Mouse (Mus musculus) granulocyte monocyte progenitor cell, adult 5-6 weeks (primary cell): Measurements from ENCODE around the gene Tpm3. TPM values are rescaled to one million over a fixed set of nuclear protein-coding genes. Genes with fewer than 3 reads are reported as not detected.

ENCODE experiments used
- ATAC-seq: replicated peaks from 2 replicates; pipeline ENCODE4 v1.8.0; 2016; ENCODE audit warnings: mild to moderate bottlenecking, moderate TSS enrichment, inconsistent platforms; ENCODE audit not compliant: poor library complexity, severe bottlenecking
- total RNA-seq, 2 experiments: library from RNA; stranded (forward) in 1 of 2; stranded (reverse) in 1 of 2; fragments of 200-712, 200-1000 nt in 1 of 2; fragments of >200 nt in 1 of 2; fragmentation: Nextera tagmentation in 1 of 2; gene quantifications; 2 replicates each; pipeline ENCODE4 v1.2.3; 2014 to 2017

The Tpm3 gene
- 529 and 543 TPM in 2 replicates for total RNA-seq (2014; fragmentation: Nextera tagmentation)
- total RNA-seq (2017): 806 and 846 TPM in 2 replicates

- peak; percentile 70 for ATAC-seq
These were observed at the start of gene Tpm3 for GRCm38 (mm10) chr3:90072294-90072693. Tpm3 (plus strand) TSS chr3:90072649.

- ATAC-seq: no peak
These were observed 37.8 kb upstream of the Tpm3 start for GRCm38 (mm10) chr3:90034653-90035052.

GRCm38 (mm10) chr3:90036263-90036662 is 36.2 kb upstream of the Tpm3 start:
- no peak for ATAC-seq

- no peak for ATAC-seq
These were observed 22.8 kb upstream of the Tpm3 start for GRCm38 (mm10) chr3:90049691-90050090.

- peak; percentile 72 for ATAC-seq
These were observed 20.8 kb upstream of the Tpm3 start, which contains the start of gene 4933434E20Rik for GRCm38 (mm10) chr3:90051441-90052350. 4933434E20Rik (plus strand) TSS chr3:90051636.

- peak; percentile 87 for ATAC-seq
These were observed 19.9 kb upstream of the Tpm3 start, which contains the start of gene Ubap2l for GRCm38 (mm10) chr3:90052351-90053241. Ubap2l (minus strand) TSS chr3:90052628.

- no peak for ATAC-seq
These were observed 10.9 kb upstream of the Tpm3 start for GRCm38 (mm10) chr3:90061549-90061948.

- ATAC-seq: no peak
These were observed 9.9 kb upstream of the Tpm3 start for GRCm38 (mm10) chr3:90062539-90062938.

- ATAC-seq: no peak
These were observed 8.1 kb upstream of the Tpm3 start for GRCm38 (mm10) chr3:90064383-90064782.

GRCm38 (mm10) chr3:90065553-90065952 is 6.9 kb upstream of the Tpm3 start:
- ATAC-seq: peak; percentile 70

GRCm38 (mm10) chr3:90067851-90068250 is 4.6 kb upstream of the Tpm3 start:
- ATAC-seq: no peak

- no peak for ATAC-seq
These were observed 2.8 kb upstream of the Tpm3 start for GRCm38 (mm10) chr3:90069688-90070087.

- peak; percentile 6 for ATAC-seq
These were observed 4.7 kb downstream of the Tpm3 start for GRCm38 (mm10) chr3:90076921-90077716.

- no peak for ATAC-seq
These were observed 5.8 kb downstream of the Tpm3 start for GRCm38 (mm10) chr3:90078224-90078623.

- ATAC-seq: peak; percentile 64
These were observed 6.8 kb downstream of the Tpm3 start for GRCm38 (mm10) chr3:90079133-90079762.

GRCm38 (mm10) chr3:90079763-90080497 is 7.5 kb downstream of the Tpm3 start:
- ATAC-seq: peak; percentile 49

GRCm38 (mm10) chr3:90080498-90080863 is 8.0 kb downstream of the Tpm3 start:
- ATAC-seq: no peak

- ATAC-seq: peak; percentile 19
These were observed 9.2 kb downstream of the Tpm3 start for GRCm38 (mm10) chr3:90081365-90082240.
